Mouse (Mus musculus): ENCODE measurements around the gene Srsf3. TPM values are rescaled to one million over a fixed set of nuclear protein-coding genes. Genes with fewer than 3 reads are reported as not detected.
A peak's percentile ranks its signal among the peaks of the same experiment; 100 is the strongest.
"Not testable (repeated sequence)": the region's sequence is repeated elsewhere in the genome, so short reads cannot be mapped to it uniquely, and the experiment has no call there.

Gene Srsf3
- polyA plus RNA-seq, 1 experiment from 2014 or later, result 425 TPM

DNA sequence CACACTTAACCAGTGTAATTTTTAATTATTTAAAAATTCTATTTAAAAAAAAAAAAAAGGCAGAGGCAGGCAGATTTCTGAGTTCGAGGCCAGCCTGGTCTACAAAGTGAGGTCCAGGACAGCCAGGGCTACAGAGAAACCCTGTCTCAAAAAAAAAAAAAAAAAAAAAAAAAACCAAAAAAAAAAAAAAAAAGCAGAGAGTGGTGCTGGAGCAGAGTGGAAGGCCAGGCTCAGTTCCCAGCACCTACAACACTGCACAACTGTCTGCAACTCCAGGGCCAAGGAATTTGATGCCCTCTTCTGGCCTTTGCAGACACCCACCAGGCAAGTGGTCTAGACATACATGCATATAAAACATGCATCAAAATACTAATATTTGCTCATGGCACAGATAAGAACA is 39.4 kb upstream of the Srsf3 start:
- H3K4me2 ChIP-seq (ENCODE audit: low read length); H3K27me3 ChIP-seq (ENCODE audit: control insufficient read depth, insufficient read depth, low read depth, low read length); H3K9me3 ChIP-seq (replicated peaks; ENCODE audit: control insufficient read depth, low read length, poor library complexity, severe bottlenecking); H3K4me1 ChIP-seq (ENCODE audit: control insufficient read depth, insufficient read depth, low read length); H3K4me3 ChIP-seq (ENCODE audit: low read depth, low read length); H3K9ac ChIP-seq (ENCODE audit: low read depth, low read length); H3K27ac ChIP-seq (ENCODE audit: low read length); ATAC-seq: not testable (repeated sequence)
- WGBS, result 100% methylated on average over 1 of the region's 1 CpGs
- H3K36me3 ChIP-seq (ENCODE audit: control insufficient read depth, insufficient read depth, low read length), result peaks cover 26% of the 10 kb centered on the region

DNA sequence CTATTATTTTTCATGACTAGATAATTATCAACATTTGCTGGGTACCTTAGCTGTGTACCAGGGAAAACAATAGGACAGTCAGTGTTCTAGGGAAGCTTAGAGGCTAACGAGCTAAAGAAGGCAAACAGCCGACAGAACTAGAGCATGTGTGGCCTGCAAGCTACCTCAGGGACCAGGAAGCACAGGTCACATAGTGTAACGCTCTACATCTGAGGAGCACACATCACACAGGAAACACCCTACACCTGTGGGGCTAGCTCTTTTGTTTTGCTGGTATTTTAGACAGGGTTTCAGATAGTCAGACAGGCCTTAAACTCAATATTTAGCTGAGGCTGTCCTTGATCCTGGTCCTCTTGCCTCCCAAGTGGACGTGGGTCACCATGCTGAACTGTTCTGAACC is 37.8 kb upstream of the Srsf3 start:
- Histone ChIP-seq H3K4me2 (ENCODE audit: low read length) (no peak overlapping the region), H3K27me3 (ENCODE audit: control insufficient read depth, insufficient read depth, low read depth, low read length) (no peaks in the 10 kb centered on the region), H3K27ac (ENCODE audit: low read length) (no peak overlapping the region), H3K4me3 (ENCODE audit: low read depth, low read length) (no peak overlapping the region), H3K9me3 (replicated peaks; ENCODE audit: control insufficient read depth, low read length, poor library complexity, severe bottlenecking) (no peaks in the 10 kb centered on the region), H3K4me1 (ENCODE audit: control insufficient read depth, insufficient read depth, low read length) (no peaks in the 10 kb centered on the region), H3K9ac (ENCODE audit: low read depth, low read length) (no peak overlapping the region), H3K36me3 (ENCODE audit: control insufficient read depth, insufficient read depth, low read length) (peaks cover 26% of the 10 kb centered on the region)
- ATAC-seq, result no peak
- WGBS, result 90% methylated on average over 4 of the region's 4 CpGs

GRCm38 (mm10) chr17:29000465-29000864 is 32.0 kb upstream of the Srsf3 start:
- H3K4me1 ChIP-seq (ENCODE audit: control insufficient read depth, insufficient read depth, low read length), result peaks cover 5% of the 10 kb centered on the region
- H3K4me2 ChIP-seq (ENCODE audit: low read length), result no peak overlapping the region
- ATAC-seq, result no peak
- no peak overlapping the region for H3K4me3 ChIP-seq (ENCODE audit: low read depth, low read length)
- H3K27me3 ChIP-seq (ENCODE audit: control insufficient read depth, insufficient read depth, low read depth, low read length), result no peaks in the 10 kb centered on the region
- peaks cover 16% of the 10 kb centered on the region for H3K36me3 ChIP-seq (ENCODE audit: control insufficient read depth, insufficient read depth, low read length)
- H3K9ac ChIP-seq (ENCODE audit: low read depth, low read length), result no peak overlapping the region
- no peaks in the 10 kb centered on the region for H3K9me3 ChIP-seq (replicated peaks; ENCODE audit: control insufficient read depth, low read length, poor library complexity, severe bottlenecking)
- no peak overlapping the region for H3K27ac ChIP-seq (ENCODE audit: low read length)
- 88% methylated on average over 6 of the region's 6 CpGs for WGBS

- Histone ChIP-seq H3K4me2 (ENCODE audit: low read length) (no peak overlapping the region), H3K27me3 (ENCODE audit: control insufficient read depth, insufficient read depth, low read depth, low read length) (no peaks in the 10 kb centered on the region), H3K9ac (ENCODE audit: low read depth, low read length) (no peak overlapping the region), H3K4me1 (ENCODE audit: control insufficient read depth, insufficient read depth, low read length) (peaks cover 21% of the 10 kb centered on the region), H3K36me3 (ENCODE audit: control insufficient read depth, insufficient read depth, low read length) (peaks cover 7% of the 10 kb centered on the region), H3K27ac (ENCODE audit: low read length) (no peak overlapping the region), H3K4me3 (ENCODE audit: low read depth, low read length) (no peak overlapping the region), H3K9me3 (replicated peaks; ENCODE audit: control insufficient read depth, low read length, poor library complexity, severe bottlenecking) (no peaks in the 10 kb centered on the region)
- WGBS, result 83% methylated on average over 1 of the region's 1 CpGs
- ATAC-seq, result no peak
Observed at GRCm38 (mm10) chr17:29003740-29004139, 28.7 kb upstream of the Srsf3 start.

DNA sequence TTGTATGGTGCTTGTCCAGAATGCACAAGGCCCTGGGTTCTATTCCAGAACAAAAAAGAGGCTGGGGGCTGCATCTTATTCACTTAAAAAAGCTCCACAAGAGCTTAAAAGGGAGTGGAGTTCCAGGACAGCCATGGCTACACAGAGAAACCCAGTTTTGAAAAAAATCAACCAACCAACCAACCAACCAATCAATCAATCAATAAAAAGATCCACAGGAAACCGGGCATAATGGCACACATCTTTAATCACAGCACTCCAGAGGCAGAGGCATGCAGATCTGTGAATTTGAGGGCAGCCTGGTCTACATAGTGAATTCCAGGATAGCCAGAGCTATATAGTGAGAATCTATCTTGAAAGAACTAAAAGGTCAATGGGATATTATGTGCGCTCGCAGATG is 27.4 kb upstream of the Srsf3 start:
- Histone ChIP-seq H3K9me3 (replicated peaks; ENCODE audit: control insufficient read depth, low read length, poor library complexity, severe bottlenecking) (no peaks in the 10 kb centered on the region), H3K9ac (ENCODE audit: low read depth, low read length) (no peak overlapping the region), H3K4me1 (ENCODE audit: control insufficient read depth, insufficient read depth, low read length) (peaks cover 21% of the 10 kb centered on the region), H3K4me2 (ENCODE audit: low read length) (no peak overlapping the region), H3K27ac (ENCODE audit: low read length) (no peak overlapping the region), H3K36me3 (ENCODE audit: control insufficient read depth, insufficient read depth, low read length) (no peaks in the 10 kb centered on the region), H3K27me3 (ENCODE audit: control insufficient read depth, insufficient read depth, low read depth, low read length) (no peaks in the 10 kb centered on the region), H3K4me3 (ENCODE audit: low read depth, low read length) (no peak overlapping the region)
- 88% methylated on average over 3 of the region's 3 CpGs for WGBS
- ATAC-seq, result no peak

- peak overlapping the region; percentile 91 for H3K4me2 ChIP-seq (ENCODE audit: low read length)
- peak overlapping the region; percentile 81 for H3K4me3 ChIP-seq (ENCODE audit: low read depth, low read length)
- peak overlapping the region; percentile 89 for H3K27ac ChIP-seq (ENCODE audit: low read length)
- no peak for ATAC-seq
- 7% methylated on average over 7 of the region's 7 CpGs for WGBS
- no peaks in the 10 kb centered on the region for H3K27me3 ChIP-seq (ENCODE audit: control insufficient read depth, insufficient read depth, low read depth, low read length)
- H3K9me3 ChIP-seq (replicated peaks; ENCODE audit: control insufficient read depth, low read length, poor library complexity, severe bottlenecking), result no peaks in the 10 kb centered on the region
- peak overlapping the region; percentile 89 for H3K9ac ChIP-seq (ENCODE audit: low read depth, low read length)
- H3K4me1 ChIP-seq (ENCODE audit: control insufficient read depth, insufficient read depth, low read length), result peaks cover 21% of the 10 kb centered on the region
- H3K36me3 ChIP-seq (ENCODE audit: control insufficient read depth, insufficient read depth, low read length), result no peaks in the 10 kb centered on the region
Observed at GRCm38 (mm10) chr17:29006812-29007211, 25.6 kb upstream of the Srsf3 start.

DNA sequence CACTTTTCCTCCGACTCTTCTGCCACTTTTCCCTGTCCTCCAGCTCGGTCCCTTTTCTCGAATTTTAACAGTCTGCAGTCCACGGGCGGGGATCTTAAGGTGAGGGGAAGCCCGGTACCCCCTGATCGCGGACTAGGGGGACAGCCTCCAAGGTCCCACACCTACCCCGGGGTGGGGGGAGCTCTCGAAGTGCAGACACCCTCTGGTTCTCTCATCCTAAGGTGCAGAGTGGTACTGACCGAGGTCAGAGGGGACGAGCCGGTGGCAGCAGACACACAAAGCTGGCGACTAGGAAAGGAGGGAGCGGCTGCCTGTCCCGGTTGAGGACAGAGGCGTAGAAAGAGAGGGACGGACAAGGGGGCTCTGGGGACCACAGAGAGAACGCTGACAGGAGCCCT is 25.2 kb upstream of the Srsf3 start:
- H3K27ac ChIP-seq (ENCODE audit: low read length), result peak overlapping the region; percentile 89
- H3K4me2 ChIP-seq (ENCODE audit: low read length), result peak overlapping the region; percentile 91
- peak; percentile 61; the same call in 1 of the 2 replicates for ATAC-seq
- no peaks in the 10 kb centered on the region for H3K36me3 ChIP-seq (ENCODE audit: control insufficient read depth, insufficient read depth, low read length)
- H3K4me3 ChIP-seq (ENCODE audit: low read depth, low read length), result peak overlapping the region; percentile 81
- H3K27me3 ChIP-seq (ENCODE audit: control insufficient read depth, insufficient read depth, low read depth, low read length), result no peaks in the 10 kb centered on the region
- H3K9ac ChIP-seq (ENCODE audit: low read depth, low read length), result peak overlapping the region; percentile 89
- WGBS, result under 1% methylated on average over 19 of the region's 19 CpGs
- H3K9me3 ChIP-seq (replicated peaks; ENCODE audit: control insufficient read depth, low read length, poor library complexity, severe bottlenecking), result no peaks in the 10 kb centered on the region
- H3K4me1 ChIP-seq (ENCODE audit: control insufficient read depth, insufficient read depth, low read length), result peaks cover 21% of the 10 kb centered on the region

GRCm38 (mm10) chr17:29007641-29008325 is 24.6 kb upstream of the Srsf3 start, which contains the start of gene Stk38:
Stk38 (minus strand) TSS chr17:29007995.
- Histone ChIP-seq H3K4me3 (ENCODE audit: low read depth, low read length) (peak within 1 kb of the TSS; percentile 81), H3K4me2 (ENCODE audit: low read length) (peak within 1 kb of the TSS; percentile 91), H3K36me3 (ENCODE audit: control insufficient read depth, insufficient read depth, low read length) (no peaks in the 10 kb centered on the region), H3K27ac (ENCODE audit: low read length) (peak within 1 kb of the TSS; percentile 89), H3K4me1 (ENCODE audit: control insufficient read depth, insufficient read depth, low read length) (peaks cover 21% of the 10 kb centered on the region), H3K27me3 (ENCODE audit: control insufficient read depth, insufficient read depth, low read depth, low read length) (no peaks in the 10 kb centered on the region), H3K9me3 (replicated peaks; ENCODE audit: control insufficient read depth, low read length, poor library complexity, severe bottlenecking) (no peaks in the 10 kb centered on the region), H3K9ac (ENCODE audit: low read depth, low read length) (peak within 1 kb of the TSS; percentile 89)
- under 1% methylated on average over 65 of the region's 65 CpGs for WGBS
- peak; percentile 91 for ATAC-seq

GRCm38 (mm10) chr17:29008326-29008650 is 24.1 kb upstream of the Srsf3 start:
- H3K4me1 ChIP-seq (ENCODE audit: control insufficient read depth, insufficient read depth, low read length), result peaks cover 21% of the 10 kb centered on the region
- peak overlapping the region; percentile 89 for H3K27ac ChIP-seq (ENCODE audit: low read length)
- ATAC-seq, result no peak
- H3K9me3 ChIP-seq (replicated peaks; ENCODE audit: control insufficient read depth, low read length, poor library complexity, severe bottlenecking), result no peaks in the 10 kb centered on the region
- peak overlapping the region; percentile 69 for H3K4me2 ChIP-seq (ENCODE audit: low read length)
- H3K9ac ChIP-seq (ENCODE audit: low read depth, low read length), result peak overlapping the region; percentile 89
- no peaks in the 10 kb centered on the region for H3K36me3 ChIP-seq (ENCODE audit: control insufficient read depth, insufficient read depth, low read length)
- WGBS, result 10% methylated on average over 8 of the region's 8 CpGs
- H3K27me3 ChIP-seq (ENCODE audit: control insufficient read depth, insufficient read depth, low read depth, low read length), result no peaks in the 10 kb centered on the region
- H3K4me3 ChIP-seq (ENCODE audit: low read depth, low read length), result peak overlapping the region; percentile 81

Data from midbrain, embryonic 16.5 days (tissue).